Mouse (Mus musculus): ENCODE measurements around the gene Usp10. TPM values are rescaled to one million over a fixed set of nuclear protein-coding genes. Genes with fewer than 3 reads are reported as not detected.

Usp10 gene
- polyA plus RNA-seq, 1 experiment from 2014 or later: 113 TPM

GRCm38 (mm10) chr8:119916237-119916892, 6.2 kb downstream of the Usp10 start:
- no peak overlapping the region for H3K4me3 ChIP-seq

GRCm38 (mm10) chr8:119917415-119917814, 7.3 kb downstream of the Usp10 start:
- H3K4me3 ChIP-seq: no peak overlapping the region
- no peaks in the 10 kb centered on the region for H3K27me3 ChIP-seq
- 87% methylated on average over 3 of the region's 3 CpGs for WGBS
- H3K27ac ChIP-seq: no peak overlapping the region
- H3K36me3 ChIP-seq: no peaks in the 10 kb centered on the region; the same call in 1 of the 2 replicates
- H3K9ac ChIP-seq: no peak overlapping the region
- peaks cover 39% of the 10 kb centered on the region for H3K4me1 ChIP-seq
- H3K9me3 ChIP-seq: no peaks in the 10 kb centered on the region
- no peak for ATAC-seq (ENCODE audit: insufficient number of reproducible peaks, low FRiP score, low TSS enrichment, low read depth)
- H3K4me2 ChIP-seq: no peak overlapping the region

More at GRCm38 (mm10) chr8:119916237-119916892, 6.2 kb downstream of the Usp10 start:
- Histone ChIP-seq H3K36me3 (no peaks in the 10 kb centered on the region; the same call in 1 of the 2 replicates), H3K4me1 (peaks cover 46% of the 10 kb centered on the region), H3K27me3 (no peaks in the 10 kb centered on the region), H3K9ac (no peak overlapping the region), H3K9me3 (no peaks in the 10 kb centered on the region), H3K4me2 (no peak overlapping the region), H3K27ac (no peak overlapping the region)
- ATAC-seq (ENCODE audit: insufficient number of reproducible peaks, low FRiP score, low TSS enrichment, low read depth): no peak
- WGBS: 75% methylated on average over 16 of the region's 16 CpGs

- Histone ChIP-seq H3K36me3 (no peaks in the 10 kb centered on the region; the same call in 1 of the 2 replicates), H3K4me3 (no peak overlapping the region), H3K4me2 (no peak overlapping the region), H3K4me1 (peaks cover 32% of the 10 kb centered on the region), H3K27ac (no peak overlapping the region), H3K9me3 (no peaks in the 10 kb centered on the region), H3K9ac (no peak overlapping the region), H3K27me3 (no peaks in the 10 kb centered on the region)
- 75% methylated on average over 1 of the region's 1 CpGs for WGBS
- no peak for ATAC-seq (ENCODE audit: insufficient number of reproducible peaks, low FRiP score, low TSS enrichment, low read depth)
Observed at GRCm38 (mm10) chr8:119918155-119918567, 8.0 kb downstream of the Usp10 start.

GRCm38 (mm10) chr8:119923259-119923658, 13.1 kb downstream of the Usp10 start:
- H3K36me3 ChIP-seq: no peaks in the 10 kb centered on the region
- H3K9me3 ChIP-seq: no peaks in the 10 kb centered on the region
- no peak for ATAC-seq (ENCODE audit: insufficient number of reproducible peaks, low FRiP score, low TSS enrichment, low read depth)
- no peak overlapping the region for H3K9ac ChIP-seq
- no peak overlapping the region for H3K4me2 ChIP-seq
- no peak overlapping the region for H3K4me3 ChIP-seq
- H3K27ac ChIP-seq: no peak overlapping the region
- 0 out of 2 replicates have a peak, but pooled peaks cover 7% of the 10 kb centered on the region for H3K4me1 ChIP-seq
- no peaks in the 10 kb centered on the region for H3K27me3 ChIP-seq
- 84% methylated on average over 5 of the region's 5 CpGs for WGBS

- no peak overlapping the region for H3K4me2 ChIP-seq
- WGBS: 87% methylated on average over 4 of the region's 4 CpGs
- no peaks in the 10 kb centered on the region for H3K27me3 ChIP-seq
- no peak for ATAC-seq (ENCODE audit: insufficient number of reproducible peaks, low FRiP score, low TSS enrichment, low read depth)
- no peak overlapping the region for H3K9ac ChIP-seq
- H3K9me3 ChIP-seq: no peaks in the 10 kb centered on the region
- H3K36me3 ChIP-seq: no peaks in the 10 kb centered on the region
- H3K4me1 ChIP-seq: 0 out of 2 replicates have a peak, but pooled peaks cover 7% of the 10 kb centered on the region
- H3K27ac ChIP-seq: no peak overlapping the region
- H3K4me3 ChIP-seq: no peak overlapping the region
Observed at GRCm38 (mm10) chr8:119925428-119925827, 15.3 kb downstream of the Usp10 start.

- Histone ChIP-seq H3K27me3 (no peaks in the 10 kb centered on the region), H3K4me3 (no peak overlapping the region), H3K36me3 (no peaks in the 10 kb centered on the region), H3K9ac (no peak overlapping the region), H3K4me1 (0 out of 2 replicates have a peak, but pooled peaks cover 7% of the 10 kb centered on the region), H3K9me3 (no peaks in the 10 kb centered on the region), H3K4me2 (no peak overlapping the region), H3K27ac (no peak overlapping the region)
- WGBS: 71% methylated on average over 2 of the region's 2 CpGs
- ATAC-seq (ENCODE audit: insufficient number of reproducible peaks, low FRiP score, low TSS enrichment, low read depth): no peak
Observed at GRCm38 (mm10) chr8:119926474-119926873, 16.3 kb downstream of the Usp10 start.

- no peak for ATAC-seq (ENCODE audit: insufficient number of reproducible peaks, low FRiP score, low TSS enrichment, low read depth)
- Histone ChIP-seq H3K27ac (no peak overlapping the region), H3K4me2 (no peak overlapping the region), H3K27me3 (no peaks in the 10 kb centered on the region), H3K9me3 (no peaks in the 10 kb centered on the region), H3K9ac (no peak overlapping the region), H3K4me1 (0 out of 2 replicates have a peak, but pooled peaks cover 7% of the 10 kb centered on the region), H3K36me3 (peaks cover 7% of the 10 kb centered on the region; the same call in 1 of the 2 replicates), H3K4me3 (no peak overlapping the region)
- WGBS: 49% methylated on average over 6 of the region's 6 CpGs
Observed at GRCm38 (mm10) chr8:119927422-119928092, 17.4 kb downstream of the Usp10 start.

- 79% methylated on average over 4 of the region's 4 CpGs for WGBS
- H3K36me3 ChIP-seq: peaks cover 31% of the 10 kb centered on the region
Observed at GRCm38 (mm10) chr8:119931317-119931716, 21.2 kb downstream of the Usp10 start.

GRCm38 (mm10) chr8:119933681-119934080, 23.5 kb downstream of the Usp10 start:
- H3K27ac ChIP-seq: no peak overlapping the region
- H3K4me2 ChIP-seq: no peak overlapping the region
- no peaks in the 10 kb centered on the region for H3K4me1 ChIP-seq
- no peaks in the 10 kb centered on the region for H3K27me3 ChIP-seq
- ATAC-seq (ENCODE audit: insufficient number of reproducible peaks, low FRiP score, low TSS enrichment, low read depth): no peak
- no peak overlapping the region for H3K9ac ChIP-seq
- H3K9me3 ChIP-seq: no peaks in the 10 kb centered on the region
- 93% methylated on average over 4 of the region's 4 CpGs for WGBS
- H3K36me3 ChIP-seq: peaks cover 42% of the 10 kb centered on the region
- no peak overlapping the region for H3K4me3 ChIP-seq

More at GRCm38 (mm10) chr8:119931317-119931716, 21.2 kb downstream of the Usp10 start:
- no peak overlapping the region for H3K27ac ChIP-seq
- H3K9me3 ChIP-seq: no peaks in the 10 kb centered on the region
- ATAC-seq (ENCODE audit: insufficient number of reproducible peaks, low FRiP score, low TSS enrichment, low read depth): no peak
- no peak overlapping the region for H3K4me2 ChIP-seq
- H3K9ac ChIP-seq: no peak overlapping the region
- no peak overlapping the region for H3K4me3 ChIP-seq
- 0 out of 2 replicates have a peak, but pooled peaks cover 7% of the 10 kb centered on the region for H3K4me1 ChIP-seq
- H3K27me3 ChIP-seq: no peaks in the 10 kb centered on the region

GRCm38 (mm10) chr8:119935541-119935940, 25.4 kb downstream of the Usp10 start:
- Histone ChIP-seq H3K27me3 (no peaks in the 10 kb centered on the region), H3K27ac (no peak overlapping the region)
- 69% methylated on average over 6 of the region's 6 CpGs for WGBS

GRCm38 (mm10) chr8:119938481-119938880, 28.3 kb downstream of the Usp10 start:
- no peak for ATAC-seq (ENCODE audit: insufficient number of reproducible peaks, low FRiP score, low TSS enrichment, low read depth)
- 82% methylated on average over 7 of the region's 7 CpGs for WGBS
- Histone ChIP-seq H3K4me2 (no peak overlapping the region), H3K9ac (no peak overlapping the region), H3K36me3 (peaks cover 54% of the 10 kb centered on the region), H3K4me3 (no peak overlapping the region), H3K27ac (no peak overlapping the region), H3K27me3 (no peaks in the 10 kb centered on the region), H3K4me1 (no peaks in the 10 kb centered on the region), H3K9me3 (no peaks in the 10 kb centered on the region)

More at GRCm38 (mm10) chr8:119935541-119935940, 25.4 kb downstream of the Usp10 start:
- Histone ChIP-seq H3K9me3 (no peaks in the 10 kb centered on the region), H3K4me3 (no peak overlapping the region), H3K9ac (no peak overlapping the region), H3K4me1 (no peaks in the 10 kb centered on the region), H3K36me3 (peaks cover 51% of the 10 kb centered on the region), H3K4me2 (no peak overlapping the region)
- no peak for ATAC-seq (ENCODE audit: insufficient number of reproducible peaks, low FRiP score, low TSS enrichment, low read depth)

GRCm38 (mm10) chr8:119939336-119939735, 29.2 kb downstream of the Usp10 start:
- Histone ChIP-seq H3K4me1 (no peaks in the 10 kb centered on the region), H3K27me3 (no peaks in the 10 kb centered on the region), H3K4me3 (no peak overlapping the region), H3K36me3 (peaks cover 59% of the 10 kb centered on the region), H3K9me3 (no peaks in the 10 kb centered on the region), H3K27ac (no peak overlapping the region), H3K9ac (no peak overlapping the region), H3K4me2 (no peak overlapping the region)
- WGBS: 76% methylated on average over 2 of the region's 2 CpGs
- ATAC-seq (ENCODE audit: insufficient number of reproducible peaks, low FRiP score, low TSS enrichment, low read depth): no peak

Measured in limb, embryonic 15.5 days (tissue).